Mouse (Mus musculus) forebrain, embryonic 13.5 days (tissue): ENCODE data around the gene Jade3. TPM values are rescaled to one million over a fixed set of nuclear protein-coding genes. Genes with fewer than 3 reads are reported as not detected.

Experiments
- ATAC-seq: fragments of 200-750 bp; cut with Nextera tagmentation; 2 replicates; pipeline ENCODE4 v1.8.0; 2017
- H3K27ac ChIP-seq: fragments of 300-500 bp; sonication (generic); 2 replicates; pipeline ENCODE4 v1.5.1; 2015; ENCODE audit warnings: inconsistent platforms, mild to moderate bottlenecking, moderate library complexity
- H3K27me3 ChIP-seq: fragments of 300-500 bp; sonication (generic); 2 replicates; pipeline ENCODE4 v1.6.1; 2015; ENCODE audit warnings: mild to moderate bottlenecking, inconsistent platforms
- H3K36me3 ChIP-seq: fragments of 300-500 bp; sonication (generic); 2 replicates; pipeline ENCODE4 v1.6.1; 2015; ENCODE audit warnings: mild to moderate bottlenecking, inconsistent platforms; ENCODE audit not compliant: poor library complexity, severe bottlenecking
- H3K4me1 ChIP-seq: fragments of 300-500 bp; sonication (generic); 2 replicates; pipeline ENCODE4 v1.6.1; 2015; ENCODE audit warnings: inconsistent platforms
- H3K4me2 ChIP-seq: fragments of 300-500 bp; sonication (generic); 2 replicates; pipeline ENCODE4 v1.6.1; 2015; ENCODE audit warnings: inconsistent platforms, mild to moderate bottlenecking, moderate library complexity
- H3K4me3 ChIP-seq: fragments of 300-500 bp; sonication (generic); 2 replicates; pipeline ENCODE4 v1.5.1; 2015; ENCODE audit warnings: mild to moderate bottlenecking, inconsistent platforms
- H3K9ac ChIP-seq: fragments of 300-500 bp; sonication (generic); 2 replicates; pipeline ENCODE4 v1.6.1; 2015; ENCODE audit warnings: mild to moderate bottlenecking, inconsistent platforms
- H3K9me3 ChIP-seq: fragments of 300-500 bp; sonication (generic); replicated peaks from 2 replicates; pipeline ENCODE4 v1.6.1; 2016; ENCODE audit warnings: inconsistent platforms
- WGBS: fragments of 180-500 bp; shearing (Covaris S2); methylation state at CpG from one replicate; pipeline ENCODE4 v1.1.7; 2015; 5-methylcytosine and 5-hydroxymethylcytosine counted together
- polyA plus RNA-seq: library from polyadenylated mRNA; unstranded; fragments of >200 nt; fragmentation: Nextera tagmentation; extraction: Ambion mirVana; gene quantifications from 2 replicates; pipeline ENCODE4 v1.2.1, GENCODE M21; 2015

Gene Jade3
- polyA plus RNA-seq, 1 experiment from 2014 or later: 7.6 TPM

DNA sequence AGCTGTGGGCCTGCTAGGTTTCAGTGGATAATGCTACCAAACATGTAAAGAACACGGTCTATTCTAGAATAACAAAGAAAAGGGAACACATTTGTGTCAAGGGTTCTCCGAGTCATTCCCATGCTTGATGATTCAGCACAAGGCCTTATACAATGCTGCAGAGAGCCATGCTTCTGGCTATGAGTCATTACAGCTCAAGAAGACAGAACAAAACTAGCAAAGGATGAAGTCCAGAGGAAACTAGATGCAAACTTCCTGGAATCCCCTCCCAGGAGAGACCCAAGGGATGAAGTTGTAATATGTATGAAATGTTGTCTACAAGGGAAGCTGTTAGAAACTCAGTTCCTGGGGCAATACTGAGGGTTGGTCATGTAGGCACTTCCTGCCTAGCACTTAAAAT lies 7.0 kb upstream of the Jade3 start:
- H3K27ac ChIP-seq: no peak overlapping the region
- H3K36me3 ChIP-seq: no peaks in the 10 kb centered on the region
- H3K4me1 ChIP-seq: peaks cover 3% of the 10 kb centered on the region; the same call in 1 of the 2 replicates
- H3K27me3 ChIP-seq: no peaks in the 10 kb centered on the region
- no peak overlapping the region for H3K4me2 ChIP-seq
- no peak for ATAC-seq
- 87% methylated on average over 2 of the region's 2 CpGs for WGBS
- H3K9me3 ChIP-seq: no peaks in the 10 kb centered on the region
- no peak overlapping the region for H3K9ac ChIP-seq
- no peak overlapping the region for H3K4me3 ChIP-seq

DNA sequence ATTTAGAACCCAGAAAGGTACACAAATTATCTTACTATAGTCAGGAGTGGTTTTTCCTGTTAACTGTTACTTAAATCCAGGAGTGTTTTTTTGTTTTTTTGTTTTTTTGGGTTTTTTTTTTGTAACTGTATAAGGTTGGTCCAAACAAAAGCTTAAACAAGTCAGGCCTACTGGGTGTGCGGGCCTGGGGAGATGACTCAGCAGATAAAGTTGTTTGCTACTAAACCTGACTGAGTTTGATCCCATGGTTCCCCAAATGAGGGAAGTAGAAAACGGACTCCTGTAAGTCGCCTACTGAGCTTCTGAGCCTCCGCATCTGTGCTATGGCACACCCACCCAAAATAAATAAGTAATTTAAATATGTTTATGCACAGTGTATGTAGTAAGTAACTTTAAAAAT lies 6.0 kb upstream of the Jade3 start:
- Histone ChIP-seq H3K27ac (no peak overlapping the region), H3K4me2 (no peak overlapping the region), H3K9ac (no peak overlapping the region), H3K36me3 (no peaks in the 10 kb centered on the region), H3K4me3 (no peak overlapping the region), H3K27me3 (no peaks in the 10 kb centered on the region), H3K4me1 (peaks cover 3% of the 10 kb centered on the region; the same call in 1 of the 2 replicates), H3K9me3 (no peaks in the 10 kb centered on the region)
- ATAC-seq: no peak
- WGBS: 84% methylated on average over 4 of the region's 4 CpGs

DNA sequence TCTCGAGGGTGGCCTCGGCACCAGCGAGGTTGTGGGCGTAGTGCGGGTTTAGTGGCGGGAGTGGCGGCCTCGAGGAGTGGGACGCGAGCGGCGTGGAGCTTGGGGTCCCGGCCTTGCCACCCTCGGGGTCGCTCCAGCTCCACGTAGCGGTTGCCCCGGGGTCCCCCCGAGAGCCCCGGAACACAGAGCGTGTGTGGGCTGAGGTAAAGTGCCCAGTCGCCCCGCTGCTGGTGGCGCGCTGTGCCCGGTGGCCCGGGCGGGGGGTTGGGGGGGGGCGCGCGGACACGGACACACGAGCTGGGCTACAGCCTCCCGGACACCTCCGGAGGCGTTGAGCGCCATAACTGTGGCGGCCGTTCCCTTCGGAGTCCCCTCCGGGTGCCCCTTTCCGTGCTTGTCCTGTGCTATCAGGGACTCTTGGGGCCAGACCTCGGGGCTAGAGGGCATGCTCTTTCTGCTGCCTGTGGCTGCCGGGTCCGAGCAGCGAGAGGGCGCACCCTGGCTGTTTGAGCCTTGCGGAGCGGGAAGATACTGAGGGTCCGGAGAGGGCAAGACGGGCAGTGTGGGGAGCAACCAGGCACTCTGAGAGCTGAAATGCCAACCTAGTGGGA lies 456 bp downstream of the Jade3 start:
- 20% methylated on average over 41 of the region's 51 CpGs for WGBS
- Histone ChIP-seq H3K9ac (peak overlapping the region; percentile 75), H3K4me2 (peak overlapping the region; percentile 61), H3K27me3 (no peaks in the 10 kb centered on the region), H3K4me3 (peak overlapping the region; percentile 63), H3K4me1 (peaks cover 6% of the 10 kb centered on the region; the same call in 1 of the 2 replicates), H3K27ac (peak overlapping the region; percentile 86), H3K36me3 (peaks cover 1% of the 10 kb centered on the region), H3K9me3 (no peaks in the 10 kb centered on the region)
- ATAC-seq: peak; percentile 14; the same call in 1 of the 2 replicates

DNA sequence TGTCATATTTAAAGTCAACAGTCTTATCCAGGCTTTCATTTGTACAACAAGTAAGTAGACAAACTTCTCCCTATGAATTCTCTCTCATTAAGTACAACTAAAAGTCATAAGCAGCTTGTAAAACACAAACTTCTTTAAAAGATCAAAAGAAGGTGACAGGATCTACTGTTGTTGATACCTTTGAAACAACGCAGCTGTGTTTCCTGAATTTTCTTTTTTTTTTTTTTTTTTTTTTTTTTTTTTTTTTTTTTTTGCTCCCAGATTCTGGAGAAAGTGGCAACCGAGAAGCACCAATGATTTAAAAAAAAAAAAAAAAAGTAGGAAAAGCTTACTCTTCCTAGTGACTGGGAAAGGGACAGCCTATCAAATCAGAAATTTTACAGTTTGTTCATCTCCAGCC lies 57.7 kb downstream of the Jade3 start:
- Histone ChIP-seq H3K4me1 (no peaks in the 10 kb centered on the region), H3K9me3 (no peaks in the 10 kb centered on the region), H3K4me2 (no peak overlapping the region), H3K27ac (no peak overlapping the region), H3K4me3 (no peak overlapping the region), H3K36me3 (no peaks in the 10 kb centered on the region), H3K27me3 (no peaks in the 10 kb centered on the region), H3K9ac (no peak overlapping the region)
- no peak for ATAC-seq
- 86% methylated on average over 2 of the region's 2 CpGs for WGBS

DNA sequence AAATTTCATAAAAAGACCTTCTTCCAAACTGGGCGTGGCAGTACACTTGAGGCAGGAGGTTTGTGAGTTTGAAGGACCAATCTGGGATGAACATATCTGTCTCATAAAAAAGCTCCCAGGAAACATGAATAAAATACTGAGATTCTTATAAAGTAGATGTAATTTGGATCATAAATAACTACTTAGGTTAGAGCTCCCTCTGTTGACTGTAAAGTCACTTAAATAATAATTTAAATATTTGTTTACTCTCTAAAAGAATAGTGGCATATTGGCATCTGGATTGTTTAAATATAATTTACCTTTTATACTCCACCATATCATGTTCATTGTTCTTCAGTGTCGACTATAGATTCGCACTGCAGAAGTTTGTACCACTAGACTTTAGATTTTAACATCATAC lies 72.2 kb downstream of the Jade3 start:
- WGBS: 86% methylated on average over 3 of the region's 3 CpGs
- no peak overlapping the region for H3K4me3 ChIP-seq

DNA sequence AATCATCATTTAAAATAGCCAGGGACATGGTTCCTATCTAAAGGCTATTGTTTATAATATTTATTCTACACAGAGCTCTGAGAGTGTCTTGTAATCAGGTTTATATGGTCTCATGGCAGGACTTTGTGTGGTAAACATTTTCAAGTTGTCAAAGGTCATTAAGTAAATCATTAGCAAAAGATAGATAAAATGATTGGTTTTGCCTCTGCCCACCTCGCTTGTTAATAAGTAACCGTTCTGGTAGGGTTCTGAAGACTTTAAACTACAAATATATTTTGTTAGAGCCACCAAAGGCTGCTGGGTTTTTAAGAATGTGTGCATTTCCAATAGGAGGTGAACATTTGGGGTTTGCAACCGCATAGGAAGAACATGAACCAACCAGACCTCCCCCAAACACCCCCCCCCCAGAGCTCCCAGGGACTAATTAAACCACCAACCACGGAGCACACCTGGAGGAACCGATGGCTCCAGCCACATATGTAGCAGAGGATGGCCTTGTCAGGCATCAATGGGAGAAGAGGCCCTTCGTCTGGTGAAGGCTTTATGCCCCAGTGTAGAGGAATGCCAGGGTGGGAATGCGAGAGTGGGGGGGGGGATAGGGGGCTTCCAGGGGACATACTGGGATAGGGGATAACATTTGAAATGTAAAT lies 94.9 kb downstream of the Jade3 start:
- no peak overlapping the region for H3K27ac ChIP-seq
- ATAC-seq: no peak
- no peaks in the 10 kb centered on the region for H3K4me1 ChIP-seq
- no peak overlapping the region for H3K4me3 ChIP-seq
- H3K36me3 ChIP-seq: peaks cover 17% of the 10 kb centered on the region
- H3K27me3 ChIP-seq: no peaks in the 10 kb centered on the region
- H3K9ac ChIP-seq: no peak overlapping the region
- no peak overlapping the region for H3K4me2 ChIP-seq
- no peaks in the 10 kb centered on the region for H3K9me3 ChIP-seq
- WGBS: 82% methylated on average over 6 of the region's 7 CpGs

More for the DNA sequence above, 72.2 kb downstream of the Jade3 start:
- Histone ChIP-seq H3K27me3 (no peaks in the 10 kb centered on the region), H3K9ac (no peak overlapping the region), H3K36me3 (peaks cover 9% of the 10 kb centered on the region), H3K4me2 (no peak overlapping the region), H3K9me3 (no peaks in the 10 kb centered on the region), H3K27ac (no peak overlapping the region), H3K4me1 (no peaks in the 10 kb centered on the region)
- ATAC-seq: no peak

DNA sequence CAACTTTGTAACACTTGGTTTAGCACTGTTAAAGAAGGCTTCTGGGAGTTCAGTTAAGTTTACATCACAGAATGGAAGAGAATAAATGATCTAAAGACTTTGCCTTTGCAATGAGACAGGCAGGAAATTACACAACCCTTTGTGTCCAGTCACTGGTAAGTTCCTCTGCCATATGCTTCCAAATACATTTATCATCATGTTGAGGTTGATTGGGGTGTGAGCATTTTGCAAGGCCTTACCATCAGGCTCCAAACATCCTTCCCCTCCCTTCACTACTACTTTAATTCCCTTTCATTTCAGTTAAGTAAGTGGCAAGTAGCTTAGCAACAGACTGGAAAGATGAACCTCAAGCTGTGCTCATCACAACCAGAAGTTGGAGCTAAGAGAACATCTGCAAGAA lies 96.1 kb downstream of the Jade3 start:
- Histone ChIP-seq H3K36me3 (peaks cover 17% of the 10 kb centered on the region), H3K4me1 (no peaks in the 10 kb centered on the region), H3K4me2 (no peak overlapping the region), H3K9me3 (no peaks in the 10 kb centered on the region), H3K27ac (no peak overlapping the region), H3K9ac (no peak overlapping the region), H3K4me3 (no peak overlapping the region), H3K27me3 (no peaks in the 10 kb centered on the region)
- ATAC-seq: no peak

DNA sequence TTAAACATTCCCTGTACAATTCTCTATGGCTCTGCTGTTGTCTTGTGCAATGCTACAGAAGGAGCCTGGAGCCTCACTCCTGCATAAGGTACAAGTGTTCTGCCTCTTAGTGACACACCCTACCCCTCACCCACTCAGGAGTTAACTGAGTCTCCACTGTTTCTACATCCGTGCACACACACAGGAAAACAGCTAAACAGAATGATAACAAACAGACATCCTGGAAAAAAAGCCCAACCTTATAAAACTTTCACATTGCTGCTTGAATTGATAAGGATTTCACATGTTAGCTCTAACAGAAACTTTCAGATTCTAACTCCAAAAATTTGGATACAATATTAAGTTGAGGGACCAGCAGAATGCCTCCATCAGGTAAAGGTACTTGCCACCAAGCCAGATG lies 107.1 kb downstream of the Jade3 start:
- Histone ChIP-seq H3K4me3 (no peak overlapping the region), H3K4me1 (no peaks in the 10 kb centered on the region), H3K4me2 (no peak overlapping the region), H3K27ac (no peak overlapping the region), H3K27me3 (no peaks in the 10 kb centered on the region), H3K9me3 (no peaks in the 10 kb centered on the region), H3K9ac (no peak overlapping the region), H3K36me3 (no peaks in the 10 kb centered on the region)
- ATAC-seq: no peak
- WGBS: 52% methylated on average over 1 of the region's 1 CpGs

DNA sequence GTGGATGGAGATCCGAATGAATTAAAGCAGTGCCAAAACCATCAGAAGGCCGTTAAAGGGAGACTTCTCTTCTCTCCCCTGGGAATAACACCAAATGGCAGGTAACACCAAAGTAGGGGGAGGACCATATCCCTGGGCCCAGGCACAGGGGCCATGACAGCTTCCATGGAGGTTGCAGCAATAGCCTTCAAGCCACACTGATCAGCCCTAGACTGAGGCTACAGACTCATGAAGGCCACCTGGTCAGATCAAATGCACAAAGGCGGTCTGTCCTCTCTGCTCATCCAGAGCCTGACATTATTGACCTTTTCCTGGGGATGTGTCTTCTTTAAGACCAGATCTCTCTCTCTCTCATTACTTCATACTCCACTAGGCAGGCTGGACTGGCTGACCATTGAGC lies 118.4 kb downstream of the Jade3 start:
- Histone ChIP-seq H3K4me2 (no peak overlapping the region), H3K36me3 (no peaks in the 10 kb centered on the region), H3K27ac (no peak overlapping the region), H3K9me3 (no peaks in the 10 kb centered on the region), H3K9ac (no peak overlapping the region), H3K27me3 (no peaks in the 10 kb centered on the region), H3K4me1 (no peaks in the 10 kb centered on the region), H3K4me3 (no peak overlapping the region)
- ATAC-seq: no peak
- 87% methylated on average over 3 of the region's 3 CpGs for WGBS

DNA sequence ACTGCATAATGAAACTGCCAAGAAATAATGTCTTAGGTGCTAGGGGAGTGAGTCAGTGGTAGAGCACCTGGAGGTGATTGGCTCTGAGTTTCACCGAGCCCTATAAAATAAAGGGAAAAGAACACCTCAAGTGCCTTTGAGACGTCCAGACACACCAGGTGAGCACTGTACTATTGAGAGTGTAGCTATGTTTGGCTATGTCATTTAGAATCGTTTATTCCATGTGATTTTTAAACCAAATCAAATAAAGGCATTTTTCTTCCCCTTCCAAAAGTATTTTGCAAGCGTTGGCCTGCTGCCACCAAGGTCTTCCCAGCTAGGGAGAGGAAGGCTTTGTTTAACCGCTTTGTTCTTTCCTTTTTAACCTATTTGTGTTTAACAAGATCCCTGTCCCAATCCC lies 122.1 kb downstream of the Jade3 start:
- no peak for ATAC-seq
- no peaks in the 10 kb centered on the region for H3K4me1 ChIP-seq
- H3K36me3 ChIP-seq: no peaks in the 10 kb centered on the region
- H3K9me3 ChIP-seq: no peaks in the 10 kb centered on the region
- H3K4me2 ChIP-seq: peak overlapping the region; percentile 61
- 0 out of 2 replicates have a peak overlapping the region, but pooled peaks have one; percentile 36 for H3K4me3 ChIP-seq
- 42% methylated on average over 5 of the region's 5 CpGs for WGBS
- H3K27me3 ChIP-seq: no peaks in the 10 kb centered on the region
- 0 out of 2 replicates have a peak overlapping the region, but pooled peaks have one; percentile 61 for H3K9ac ChIP-seq
- no peak overlapping the region for H3K27ac ChIP-seq

DNA sequence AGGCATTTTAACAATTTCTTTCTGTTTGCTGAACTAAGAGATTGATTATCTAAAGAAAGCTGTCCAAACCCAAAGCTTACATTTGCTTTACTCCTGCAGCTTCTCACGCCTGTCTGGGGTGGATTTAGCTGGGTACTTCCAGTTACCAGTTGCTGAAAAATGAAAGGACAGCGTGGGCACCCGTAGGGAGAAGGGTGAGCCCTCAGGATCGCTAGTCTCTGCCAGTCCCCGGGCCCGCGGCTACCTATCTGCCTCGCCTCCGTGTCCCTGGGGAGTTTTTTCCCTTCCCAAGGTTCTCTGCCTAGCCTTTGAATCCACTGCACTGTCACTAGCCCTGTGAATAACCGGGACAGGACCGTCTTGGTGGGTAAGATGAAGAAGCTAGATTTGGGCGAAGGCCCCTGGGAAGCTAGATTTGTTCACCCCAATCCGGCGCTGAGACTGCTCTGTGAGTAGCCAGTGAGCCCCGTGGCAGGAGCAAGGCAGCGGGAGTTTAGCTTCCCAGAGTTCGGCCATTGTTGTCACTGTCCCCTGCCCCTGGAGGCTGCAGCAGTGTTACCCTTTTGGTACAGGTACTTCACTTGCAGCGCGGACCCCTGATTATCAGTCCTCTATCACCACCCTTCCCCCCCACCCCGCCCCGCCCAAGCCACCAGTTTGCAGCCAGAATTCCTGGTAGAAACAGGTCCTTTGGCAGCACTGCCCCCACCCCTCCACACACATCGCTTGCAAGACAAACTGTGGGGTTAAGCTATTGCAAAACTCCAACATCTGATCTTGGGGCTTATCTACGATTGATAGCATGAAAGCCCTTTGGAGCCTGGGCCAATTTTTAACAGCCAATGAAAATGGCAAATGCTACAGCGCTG lies 122.8 kb downstream of the Jade3 start:
- Histone ChIP-seq H3K9me3 (no peaks in the 10 kb centered on the region), H3K27me3 (no peaks in the 10 kb centered on the region), H3K4me1 (no peaks in the 10 kb centered on the region), H3K36me3 (no peaks in the 10 kb centered on the region), H3K27ac (no peak overlapping the region), H3K4me3 (peak overlapping the region; percentile 36), H3K4me2 (peak overlapping the region; percentile 61), H3K9ac (peak overlapping the region; percentile 61)
- 23% methylated on average over 24 of the region's 24 CpGs for WGBS
- ATAC-seq: peak; percentile 63

DNA sequence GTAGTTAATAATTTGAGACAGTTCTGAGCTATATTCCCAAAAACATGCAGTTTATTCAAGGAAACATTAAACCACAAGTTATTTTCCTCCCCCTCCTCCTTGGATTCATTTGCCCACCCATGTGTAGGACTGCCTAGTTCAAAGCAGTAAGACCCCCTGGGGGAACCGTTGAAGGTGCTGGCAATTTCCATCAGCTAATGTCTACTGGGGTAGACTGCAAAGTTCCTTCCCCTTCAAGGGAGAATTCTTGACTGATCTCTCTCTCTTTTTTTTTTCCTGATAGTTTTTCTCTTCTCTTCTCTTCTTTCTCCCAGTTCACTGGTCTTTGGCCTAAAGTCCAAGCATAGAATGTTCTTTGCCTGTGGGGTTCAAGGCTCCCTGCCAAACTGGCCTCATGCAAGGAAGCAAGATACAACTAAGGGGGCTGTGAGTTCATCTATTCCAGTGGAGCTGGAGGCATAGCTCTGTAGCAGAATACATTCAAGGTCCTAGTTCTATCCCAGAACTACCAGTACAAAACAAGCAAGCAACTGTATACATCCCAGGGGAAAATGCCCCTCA lies 123.5 kb downstream of the Jade3 start:
- H3K9me3 ChIP-seq: no peaks in the 10 kb centered on the region
- WGBS: 57% methylated on average over 1 of the region's 1 CpGs
- no peaks in the 10 kb centered on the region for H3K4me1 ChIP-seq
- no peak overlapping the region for H3K4me3 ChIP-seq
- no peak overlapping the region for H3K27ac ChIP-seq
- no peaks in the 10 kb centered on the region for H3K36me3 ChIP-seq
- 0 out of 2 replicates have a peak overlapping the region, but pooled peaks have one; percentile 61 for H3K4me2 ChIP-seq
- ATAC-seq: no peak
- no peaks in the 10 kb centered on the region for H3K27me3 ChIP-seq
- no peak overlapping the region for H3K9ac ChIP-seq
